Mouse (Mus musculus) macrophage (primary cell): ENCODE measurements around the gene Ugt2b34. TPM values are rescaled to one million over a fixed set of nuclear protein-coding genes. Genes with fewer than 3 reads are reported as not detected.
"Not testable (repeated sequence)": the region's sequence is repeated elsewhere in the genome, so short reads cannot be mapped to it uniquely, and the experiment has no call there.

Source experiments
- H3K27ac ChIP-seq: fragments of 350-480 bp; formaldehyde crosslinking; 2 replicates; pipeline ENCODE4 v1.9.0; 2021
- H3K36me3 ChIP-seq: fragments of 350-480 bp; formaldehyde crosslinking; 2 replicates; pipeline ENCODE4 v1.9.0; 2021; ENCODE audit errors: inconsistent target
- H3K4me3 ChIP-seq: fragments of 350-480 bp; formaldehyde crosslinking; 2 replicates; pipeline ENCODE4 v1.9.0; 2021; ENCODE audit errors: inconsistent target
- H3K79me2 ChIP-seq: fragments of 350-480 bp; formaldehyde crosslinking; 2 replicates; pipeline ENCODE4 v1.9.0; 2021; ENCODE audit errors: inconsistent target
- WGBS: methylation state at CpG from one replicate; pipeline ENCODE4 v1.1.7; 2026; ENCODE audit warnings: inconsistent platforms; ENCODE audit not compliant: missing documents; 5-methylcytosine and 5-hydroxymethylcytosine counted together
- polyA plus RNA-seq: library from polyadenylated mRNA; stranded (reverse); fragments of 250-400 nt; gene quantifications from 3 replicates; pipeline ENCODE4 v1.2.4, GENCODE M21; 2018; ENCODE audit warnings: inconsistent platforms
- total RNA-seq, 78 experiments: library from RNA; depleted of rRNA; stranded (reverse); fragments of 250-400 nt; gene quantifications; 1 replicate in 9 of 78; 2 replicates in 24 of 78; 3 replicates in 43 of 78; 4 replicates in 2 of 78; pipeline ENCODE4 v1.2.4; 2018; ENCODE audit warnings: inconsistent platforms in 56 of 78

The Ugt2b34 gene
- total RNA-seq (2018; cell fraction: chromatin; rRNA removed) = not detected
- total RNA-seq (2018; cell fraction: cytosol; rRNA removed) = not detected
- total RNA-seq (2018; cell fraction: nucleus; rRNA removed) = not detected
- polyA plus RNA-seq = not detected in 3 replicates

GRCm38 (mm10) chr5:86906758-86907157, at the start of gene Ugt2b34:
TSS of gene Ugt2b34 (minus strand) at chr5:86906937.
- Histone ChIP-seq H3K36me3 (no peaks in the 10 kb centered on the region), H3K4me3 (no peak within 1 kb of the TSS), H3K27ac (no peak within 1 kb of the TSS), H3K79me2 (no peaks in the 10 kb centered on the region)
- 56% methylated on average over 1 of the region's 1 CpGs for WGBS

- WGBS = 97% methylated on average over 2 of the region's 2 CpGs
Measured at GRCm38 (mm10) chr5:86942111-86942510, 35.4 kb upstream of the Ugt2b34 start.

GRCm38 (mm10) chr5:86926426-86926825, 19.7 kb upstream of the Ugt2b34 start, which contains the start of gene Ugt2b1:
TSS of gene Ugt2b1 (minus strand) at chr5:86926530.
- Histone ChIP-seq H3K36me3 (no peaks in the 10 kb centered on the region), H3K4me3 (no peak within 1 kb of the TSS), H3K27ac (no peak within 1 kb of the TSS), H3K79me2 (no peaks in the 10 kb centered on the region)
- WGBS = 77% methylated on average over 2 of the region's 2 CpGs

More at GRCm38 (mm10) chr5:86942111-86942510, 35.4 kb upstream of the Ugt2b34 start:
- Histone ChIP-seq H3K79me2 (no peaks in the 10 kb centered on the region), H3K36me3 (no peaks in the 10 kb centered on the region), H3K4me3 (no peak overlapping the region), H3K27ac (no peak overlapping the region)

GRCm38 (mm10) chr5:86920661-86921233, 14.0 kb upstream of the Ugt2b34 start:
- no peak overlapping the region for H3K27ac ChIP-seq
- no peaks in the 10 kb centered on the region for H3K79me2 ChIP-seq
- no peaks in the 10 kb centered on the region for H3K36me3 ChIP-seq
- WGBS = 68% methylated on average over 3 of the region's 3 CpGs
- no peak overlapping the region for H3K4me3 ChIP-seq

GRCm38 (mm10) chr5:86911357-86912099, 4.8 kb upstream of the Ugt2b34 start:
- no peak overlapping the region for H3K4me3 ChIP-seq
- 93% methylated on average over 3 of the region's 3 CpGs for WGBS
- no peaks in the 10 kb centered on the region for H3K79me2 ChIP-seq
- no peaks in the 10 kb centered on the region for H3K36me3 ChIP-seq
- no peak overlapping the region for H3K27ac ChIP-seq

DNA sequence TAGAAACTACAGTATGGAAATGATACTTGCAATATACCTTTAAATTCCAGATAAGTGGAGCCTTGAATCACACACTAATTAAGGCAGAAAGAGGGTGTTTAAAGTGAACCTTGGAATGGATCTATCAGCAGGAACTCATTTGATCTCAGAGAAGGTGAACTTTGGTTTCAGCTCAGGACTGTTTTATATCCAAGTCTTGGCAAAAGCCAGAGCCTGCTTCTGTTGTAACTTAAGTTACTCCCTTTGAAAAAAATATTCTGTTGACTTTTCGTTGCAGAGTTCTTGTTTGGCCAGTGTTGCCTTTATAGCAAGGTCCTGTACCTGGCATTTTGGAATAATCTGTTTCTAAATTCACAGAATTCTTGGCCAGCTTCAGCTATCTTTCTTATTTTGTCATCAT, 4.0 kb upstream of the Ugt2b34 start:
- 85% methylated on average over 1 of the region's 1 CpGs for WGBS
- no peaks in the 10 kb centered on the region for H3K36me3 ChIP-seq
- H3K79me2 ChIP-seq = no peaks in the 10 kb centered on the region
- H3K27ac ChIP-seq = no peak overlapping the region
- H3K4me3 ChIP-seq = no peak overlapping the region

- no peak overlapping the region for H3K27ac ChIP-seq
- H3K36me3 ChIP-seq = no peaks in the 10 kb centered on the region
- WGBS = 100% methylated on average over 1 of the region's 1 CpGs
- H3K79me2 ChIP-seq = no peaks in the 10 kb centered on the region
- no peak overlapping the region for H3K4me3 ChIP-seq
Measured at GRCm38 (mm10) chr5:86889933-86890332, 16.8 kb downstream of the Ugt2b34 start.

- H3K79me2 ChIP-seq = no peaks in the 10 kb centered on the region
- H3K36me3 ChIP-seq = no peaks in the 10 kb centered on the region
- H3K4me3 ChIP-seq = no peak overlapping the region
- H3K27ac ChIP-seq = no peak overlapping the region
- 36% methylated on average over 1 of the region's 1 CpGs for WGBS
Measured at GRCm38 (mm10) chr5:86888420-86888819, 18.3 kb downstream of the Ugt2b34 start.

DNA sequence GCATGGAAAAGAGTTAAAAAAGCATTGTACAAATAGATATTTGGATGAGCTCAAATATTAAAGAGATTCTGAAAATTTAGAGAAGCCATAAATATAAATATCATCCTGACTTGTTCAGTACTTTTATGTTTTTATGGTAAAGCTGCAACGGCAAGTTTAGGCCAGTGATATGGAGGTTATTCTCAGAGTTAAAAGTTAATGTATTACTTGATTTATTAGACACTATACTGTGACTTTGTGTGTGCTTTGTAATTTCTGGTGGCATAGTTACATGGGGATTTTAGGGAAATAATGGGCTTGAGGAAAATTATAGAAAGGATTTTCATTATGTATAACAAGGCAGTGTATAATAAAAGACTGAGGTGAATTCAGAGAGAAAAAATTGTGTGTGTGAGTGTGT, 19.7 kb downstream of the Ugt2b34 start:
- WGBS = 88% methylated on average over 1 of the region's 1 CpGs
- Histone ChIP-seq H3K79me2 (no peaks in the 10 kb centered on the region), H3K27ac (no peak overlapping the region), H3K4me3 (no peak overlapping the region), H3K36me3 (no peaks in the 10 kb centered on the region)

DNA sequence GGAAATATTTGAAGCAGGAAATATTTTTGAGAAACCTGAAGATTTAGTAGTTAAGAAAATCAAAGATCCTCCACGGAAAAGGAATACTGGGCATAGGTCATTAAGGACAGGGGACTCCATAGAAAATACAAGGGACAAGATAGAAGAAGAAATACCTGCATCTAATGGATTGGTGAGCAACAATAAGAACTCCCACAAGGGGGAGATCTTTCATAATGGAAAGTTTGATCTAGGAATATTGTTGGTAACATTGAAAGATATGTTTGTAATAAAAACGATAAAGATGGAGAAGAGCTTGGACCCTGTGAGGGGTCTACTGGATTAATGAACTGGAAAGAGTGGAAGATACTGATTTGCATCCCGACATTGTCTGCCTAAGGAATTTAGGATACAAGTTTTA, 20.1 kb downstream of the Ugt2b34 start:
- 64% methylated on average over 3 of the region's 3 CpGs for WGBS
- Histone ChIP-seq H3K4me3 (no peak overlapping the region), H3K79me2 (no peaks in the 10 kb centered on the region), H3K27ac (no peak overlapping the region), H3K36me3 (no peaks in the 10 kb centered on the region)

GRCm38 (mm10) chr5:86871877-86872276, 34.9 kb downstream of the Ugt2b34 start:
- Histone ChIP-seq H3K4me3 (no peak overlapping the region), H3K27ac (no peak overlapping the region), H3K36me3 (no peaks in the 10 kb centered on the region), H3K79me2 (no peaks in the 10 kb centered on the region)
- WGBS = 63% methylated on average over 1 of the region's 1 CpGs

DNA sequence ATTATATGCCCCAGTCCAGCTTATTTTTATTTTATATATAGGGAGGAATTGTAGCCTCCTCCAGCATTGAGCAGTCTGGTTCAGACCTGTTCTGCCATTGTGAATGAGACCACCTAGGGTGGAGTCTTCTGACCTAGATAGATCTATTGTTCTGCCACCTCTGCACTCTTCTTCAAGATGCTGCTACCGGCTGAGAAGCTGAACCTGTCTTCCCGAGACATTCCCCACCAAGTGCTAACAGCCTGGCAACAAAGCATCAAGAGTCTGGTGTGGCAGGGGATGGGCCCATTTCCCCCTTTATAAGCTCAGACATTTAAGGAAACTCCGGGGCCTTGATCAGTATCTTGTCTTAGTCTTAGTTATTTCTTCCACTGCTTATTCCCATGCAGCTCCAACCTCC, 48.4 kb downstream of the Ugt2b34 start:
- no peak overlapping the region for H3K4me3 ChIP-seq
- no peaks in the 10 kb centered on the region for H3K79me2 ChIP-seq
- H3K36me3 ChIP-seq = no peaks in the 10 kb centered on the region
- WGBS = 72% methylated on average over 3 of the region's 3 CpGs
- no peak overlapping the region for H3K27ac ChIP-seq

DNA sequence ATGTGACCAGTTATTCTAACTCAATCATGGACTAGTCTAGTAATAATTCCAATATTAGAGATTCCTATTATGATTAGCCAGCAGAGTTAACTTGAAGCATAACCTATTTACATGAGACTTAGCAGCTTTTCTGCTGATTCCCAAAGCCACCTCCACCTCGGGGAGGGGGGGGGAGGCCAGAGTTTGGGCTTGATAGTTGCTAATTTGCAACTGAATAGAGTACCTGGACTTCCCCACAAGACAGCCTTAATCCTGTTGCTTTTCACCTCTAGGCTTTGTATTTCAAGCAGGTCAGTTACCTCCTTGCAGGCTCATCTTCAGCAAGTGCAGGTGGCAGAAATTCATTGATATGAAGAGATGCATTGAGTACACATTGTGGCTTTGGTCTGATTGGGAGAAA, 49.1 kb downstream of the Ugt2b34 start:
- Histone ChIP-seq H3K36me3 (no peaks in the 10 kb centered on the region), H3K27ac (no peak overlapping the region), H3K79me2 (no peaks in the 10 kb centered on the region), H3K4me3 (no peak overlapping the region)
- 13% methylated on average over 1 of the region's 1 CpGs for WGBS

GRCm38 (mm10) chr5:86856505-86856904, 50.2 kb downstream of the Ugt2b34 start:
- 87% methylated on average over 13 of the region's 13 CpGs for WGBS
- H3K4me3 ChIP-seq, H3K36me3 ChIP-seq, H3K27ac ChIP-seq, H3K79me2 ChIP-seq: not testable (repeated sequence)

GRCm38 (mm10) chr5:86851658-86852057, 55.1 kb downstream of the Ugt2b34 start:
- 87% methylated on average over 5 of the region's 5 CpGs for WGBS
- H3K36me3 ChIP-seq = no peaks in the 10 kb centered on the region
- no peaks in the 10 kb centered on the region for H3K79me2 ChIP-seq

More at GRCm38 (mm10) chr5:86851658-86852057, 55.1 kb downstream of the Ugt2b34 start:
- no peak overlapping the region for H3K4me3 ChIP-seq
- no peak overlapping the region for H3K27ac ChIP-seq
